Mouse (Mus musculus) kidney, adult 8-10 months (tissue): ENCODE measurements around the gene Hdgf.
A peak's percentile ranks its signal among the peaks of the same experiment; 100 is the strongest.

Experiments used
- DNase-seq, 2 experiments: peaks; one replicate each; pipeline ENCODE4 v3.0.0; 2022

Hdgf gene

GRCm38 (mm10) chr3:87946541-87946860 lies 40.4 kb downstream of the Hdgf start:
- DNase-seq: no peak

GRCm38 (mm10) chr3:87947056-87947810 lies 41.1 kb downstream of the Hdgf start:
- DNase-seq: no peak

- no peak for DNase-seq
These were observed 41.7 kb downstream of the Hdgf start for GRCm38 (mm10) chr3:87947811-87948199.

GRCm38 (mm10) chr3:87948378-87949265 lies 42.5 kb downstream of the Hdgf start, which contains the start of gene Crabp2:
Crabp2 (plus strand) TSS chr3:87948666.
- DNase-seq: no peak

GRCm38 (mm10) chr3:87949266-87949954 lies 43.3 kb downstream of the Hdgf start:
- no peak for DNase-seq

GRCm38 (mm10) chr3:87949955-87950515 lies 43.9 kb downstream of the Hdgf start:
- DNase-seq: no peak

- DNase-seq: no peak
These were observed 45.8 kb downstream of the Hdgf start for GRCm38 (mm10) chr3:87951946-87952345.

- DNase-seq: no peak
These were observed 46.3 kb downstream of the Hdgf start for GRCm38 (mm10) chr3:87952440-87952839.

GRCm38 (mm10) chr3:87958056-87958455 lies 51.9 kb downstream of the Hdgf start:
- no peak for DNase-seq

- no peak for DNase-seq
These were observed 52.4 kb downstream of the Hdgf start for GRCm38 (mm10) chr3:87958476-87958875.

GRCm38 (mm10) chr3:87958967-87959366 lies 52.8 kb downstream of the Hdgf start:
- DNase-seq: no peak

- DNase-seq: no peak
These were observed 53.2 kb downstream of the Hdgf start for GRCm38 (mm10) chr3:87959371-87959770.

GRCm38 (mm10) chr3:87960191-87960585 lies 54.1 kb downstream of the Hdgf start:
- no peak for DNase-seq

GRCm38 (mm10) chr3:87960586-87961191 lies 54.6 kb downstream of the Hdgf start:
- peak; percentile 83 to 87 for DNase-seq
